Mouse (Mus musculus) hindbrain, embryonic 13.5 days (tissue): Measurements from ENCODE around the gene Tmigd1. TPM values are rescaled to one million over a fixed set of nuclear protein-coding genes. Genes with fewer than 3 reads are reported as not detected.

Experiments
- ATAC-seq: fragments of 200-750 bp; cut with Nextera tagmentation; 2 replicates; pipeline ENCODE4 v1.8.0; 2017; ENCODE audit warnings: moderate TSS enrichment; ENCODE audit not compliant: low FRiP score
- H3K27ac ChIP-seq: fragments of 300-500 bp; sonication (generic); 2 replicates; pipeline ENCODE4 v1.5.1; 2015; ENCODE audit warnings: inconsistent platforms, mild to moderate bottlenecking, moderate library complexity
- H3K27me3 ChIP-seq: fragments of 300-500 bp; sonication (generic); 2 replicates; pipeline ENCODE4 v1.6.1; 2015; ENCODE audit warnings: mild to moderate bottlenecking, inconsistent platforms
- H3K36me3 ChIP-seq: fragments of 300-500 bp; sonication (generic); 2 replicates; pipeline ENCODE4 v1.6.1; 2015; ENCODE audit warnings: mild to moderate bottlenecking, inconsistent platforms
- H3K4me1 ChIP-seq: fragments of 300-500 bp; sonication (generic); replicated peaks from 2 replicates; pipeline ENCODE4 v1.6.1; 2015; ENCODE audit warnings: inconsistent platforms
- H3K4me2 ChIP-seq: fragments of 300-500 bp; sonication (generic); 2 replicates; pipeline ENCODE4 v1.6.1; 2015; ENCODE audit warnings: inconsistent platforms, mild to moderate bottlenecking, moderate library complexity
- H3K4me3 ChIP-seq: fragments of 300-500 bp; sonication (generic); 2 replicates; pipeline ENCODE4 v1.5.1; 2015; ENCODE audit warnings: mild to moderate bottlenecking, inconsistent platforms
- H3K9ac ChIP-seq: fragments of 300-500 bp; sonication (generic); 2 replicates; pipeline ENCODE4 v1.6.1; 2015; ENCODE audit warnings: mild to moderate bottlenecking, inconsistent platforms
- H3K9me3 ChIP-seq: fragments of 300-500 bp; sonication (generic); 2 replicates; pipeline ENCODE4 v1.6.1; 2016; ENCODE audit warnings: inconsistent platforms
- WGBS: fragments of 180-500 bp; shearing (Covaris S2); methylation state at CpG from one replicate; pipeline ENCODE4 v1.1.7; 2015; 5-methylcytosine and 5-hydroxymethylcytosine counted together
- polyA plus RNA-seq: library from polyadenylated mRNA; unstranded; fragments of >200 nt; fragmentation: Nextera tagmentation; extraction: Ambion mirVana; gene quantifications from 2 replicates; pipeline ENCODE4 v1.2.1, GENCODE M21; 2015

The Tmigd1 gene
- polyA plus RNA-seq, 1 experiment from 2014 or later = not detected

- H3K36me3 ChIP-seq = peaks cover 3% of the 10 kb centered on the region; the same call in 1 of the 2 replicates
- peak; percentile 91 for ATAC-seq
- WGBS = under 1% methylated on average over 57 of the region's 58 CpGs
Observed at GRCm38 (mm10) chr11:76945386-76946202, 43.6 kb downstream of the Tmigd1 start.

DNA sequence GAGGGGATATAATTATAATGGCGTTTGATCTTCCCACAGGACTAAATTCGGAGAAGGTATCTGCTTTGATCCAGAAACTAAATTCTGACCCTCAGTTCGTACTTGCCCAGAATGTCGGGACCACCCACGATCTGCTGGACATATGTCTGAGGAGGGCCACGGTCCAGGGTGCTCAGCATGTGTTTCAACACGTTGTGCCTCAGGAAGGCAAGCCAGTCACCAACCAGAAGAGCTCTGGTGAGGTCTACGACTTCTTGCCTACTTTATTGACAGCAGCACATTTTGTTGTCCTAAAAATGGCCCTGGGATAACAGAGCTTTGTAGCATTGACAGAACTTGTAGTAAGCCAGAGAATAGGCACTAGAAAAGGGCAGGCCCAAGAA lies 44.2 kb downstream of the Tmigd1 start:
- peak; percentile 13; the same call in 1 of the 2 replicates for ATAC-seq
- Histone ChIP-seq H3K4me2 (peak overlapping the region; percentile 86), H3K27ac (0 out of 2 replicates have a peak overlapping the region, but pooled peaks have one; percentile 85), H3K36me3 (peaks cover 9% of the 10 kb centered on the region), H3K4me3 (peak overlapping the region; percentile 73), H3K9ac (peak overlapping the region; percentile 85), H3K4me1 (peaks cover 14% of the 10 kb centered on the region), H3K9me3 (no peaks in the 10 kb centered on the region), H3K27me3 (no peaks in the 10 kb centered on the region)
- 5% methylated on average over 8 of the region's 8 CpGs for WGBS

More at GRCm38 (mm10) chr11:76945386-76946202, 43.6 kb downstream of the Tmigd1 start:
- H3K9ac ChIP-seq = peak overlapping the region; percentile 85
- H3K27me3 ChIP-seq = no peaks in the 10 kb centered on the region
- peak overlapping the region; percentile 73 for H3K4me3 ChIP-seq
- peak overlapping the region; percentile 86 for H3K4me2 ChIP-seq
- no peaks in the 10 kb centered on the region for H3K9me3 ChIP-seq
- peak overlapping the region; percentile 85 for H3K27ac ChIP-seq
- peaks cover 14% of the 10 kb centered on the region for H3K4me1 ChIP-seq

GRCm38 (mm10) chr11:76953536-76953935 lies 51.6 kb downstream of the Tmigd1 start:
- H3K4me3 ChIP-seq = no peak overlapping the region
- no peak overlapping the region for H3K27ac ChIP-seq
- H3K4me2 ChIP-seq = no peak overlapping the region
- H3K27me3 ChIP-seq = no peaks in the 10 kb centered on the region
- ATAC-seq = no peak
- H3K9me3 ChIP-seq = no peaks in the 10 kb centered on the region
- peaks cover 72% of the 10 kb centered on the region for H3K36me3 ChIP-seq
- WGBS = 95% methylated on average over 2 of the region's 2 CpGs
- H3K9ac ChIP-seq = no peak overlapping the region
- no peaks in the 10 kb centered on the region for H3K4me1 ChIP-seq

GRCm38 (mm10) chr11:76965703-76966102 lies 63.7 kb downstream of the Tmigd1 start:
- peaks cover 85% of the 10 kb centered on the region for H3K36me3 ChIP-seq
- H3K27me3 ChIP-seq = no peaks in the 10 kb centered on the region
- 97% methylated on average over 3 of the region's 3 CpGs for WGBS
- H3K9ac ChIP-seq = no peak overlapping the region
- no peak for ATAC-seq
- no peak overlapping the region for H3K4me2 ChIP-seq
- H3K4me3 ChIP-seq = no peak overlapping the region
- H3K4me1 ChIP-seq = no peaks in the 10 kb centered on the region
- no peak overlapping the region for H3K27ac ChIP-seq
- H3K9me3 ChIP-seq = no peaks in the 10 kb centered on the region

Other genes starting within 250 kb of the Tmigd1 start
- 0.32 and 0.60 TPM in 2 replicates for gene Bhlha9, start 229.7 kb upstream of the Tmigd1 start, polyA plus RNA-seq
- gene Trarg1, start 222.4 kb upstream of the Tmigd1 start, polyA plus RNA-seq = 0.32 and 0.47 TPM in 2 replicates
- 23.0 and 23.6 TPM in 2 replicates for gene Gosr1, start 138.6 kb upstream of the Tmigd1 start, polyA plus RNA-seq
- 5.7 and 6.2 TPM in 2 replicates for gene Cpd, start 55.1 kb upstream of the Tmigd1 start, polyA plus RNA-seq
- 149 and 155 TPM in 2 replicates for gene Blmh, start 22.6 kb downstream of the Tmigd1 start, polyA plus RNA-seq
- gene Slc6a4, start 96.4 kb downstream of the Tmigd1 start, polyA plus RNA-seq = 4.7 and 10.5 TPM in 2 replicates
- 67.0 and 72.2 TPM in 2 replicates for gene Nsrp1, start 176.3 kb downstream of the Tmigd1 start, polyA plus RNA-seq